Mouse (Mus musculus): ENCODE results near the gene Slc7a8.
A peak's percentile ranks its signal among the peaks of the same experiment; 100 is the strongest.

GRCm38 (mm10) chr14:54787226-54787625 lies 5.5 kb upstream of the Slc7a8 start:
- TF ChIP-seq CTCF (IDR thresholded peaks at IDR 0.05; ENCODE audit: control insufficient read depth, insufficient read depth, low read length) (peak; percentile 44), POLR2A (IDR thresholded peaks at IDR 0.05; ENCODE audit: borderline replicate concordance, control insufficient read depth, low read depth, low read length) (no peak)

Data from bone marrow, adult 2 months (tissue).